Mouse (Mus musculus) limb, embryonic 10.5 days (tissue): ENCODE data around the gene ccdc198. TPM values are rescaled to one million over a fixed set of nuclear protein-coding genes. Genes with fewer than 3 reads are reported as not detected.

ENCODE experiments used
- DNase-seq: peaks from one replicate; pipeline ENCODE4 v3.0.0-alpha.2; 2017; ENCODE audit warnings: low spot score
- H3K27ac ChIP-seq: fragments of 300-500 bp; sonication (generic); 2 replicates; pipeline ENCODE4 v1.5.1; 2016; ENCODE audit warnings: mild to moderate bottlenecking
- H3K27me3 ChIP-seq: fragments of 300-500 bp; sonication (generic); 2 replicates; pipeline ENCODE4 v1.6.1; 2016; ENCODE audit warnings: low read depth, mild to moderate bottlenecking; ENCODE audit not compliant: poor library complexity, severe bottlenecking
- H3K36me3 ChIP-seq: fragments of 300-500 bp; sonication (generic); 2 replicates; pipeline ENCODE4 v1.6.1; 2016; ENCODE audit warnings: mild to moderate bottlenecking, moderate library complexity
- H3K4me1 ChIP-seq: fragments of 300-500 bp; sonication (generic); 2 replicates; pipeline ENCODE4 v1.6.1; 2016
- H3K4me3 ChIP-seq: fragments of 300-500 bp; sonication (generic); 2 replicates; pipeline ENCODE4 v1.5.1; 2016; ENCODE audit warnings: mild to moderate bottlenecking, moderate library complexity
- H3K9me3 ChIP-seq: fragments of 300-500 bp; sonication (generic); replicated peaks from 2 replicates; pipeline ENCODE4 v1.6.1; 2016; ENCODE audit warnings: mild to moderate bottlenecking
- WGBS: fragments of 180-500 bp; shearing (Covaris S2); methylation state at CpG from one replicate; pipeline ENCODE4 v1.1.7; 2016; 5-methylcytosine and 5-hydroxymethylcytosine counted together
- polyA plus RNA-seq: library from polyadenylated mRNA; unstranded; fragments of >200 nt; fragmentation: Nextera tagmentation; extraction: Ambion mirVana; gene quantifications from 2 replicates; pipeline ENCODE4 v1.2.1, GENCODE M21; 2016

Gene ccdc198
- polyA plus RNA-seq, 1 experiment from 2014 or later, result 0.19 TPM

GRCm38 (mm10) chr14:49171867-49172581 is 73.2 kb downstream of the ccdc198 start, which contains the start of gene Naa30:
Gene Naa30 (plus strand): TSS chr14:49172226.
- peak within 1 kb of the TSS; percentile 94 for H3K27ac ChIP-seq
- H3K9me3 ChIP-seq, result no peaks in the 10 kb centered on the region
- peak within 1 kb of the TSS; percentile 98 for H3K4me3 ChIP-seq
- no peaks in the 10 kb centered on the region for H3K27me3 ChIP-seq
- DNase-seq, result peak; percentile 97
- WGBS, result 5% methylated on average over 70 of the region's 86 CpGs
- peaks cover 18% of the 10 kb centered on the region for H3K4me1 ChIP-seq
- peaks cover 18% of the 10 kb centered on the region for H3K36me3 ChIP-seq

GRCm38 (mm10) chr14:49171286-49171685 is 74.0 kb downstream of the ccdc198 start:
- peak overlapping the region; percentile 98 for H3K4me3 ChIP-seq
- H3K9me3 ChIP-seq, result no peaks in the 10 kb centered on the region
- peak; percentile 33 for DNase-seq
- peak overlapping the region; percentile 94 for H3K27ac ChIP-seq
- 35% methylated on average over 8 of the region's 8 CpGs for WGBS
- H3K36me3 ChIP-seq, result peaks cover 17% of the 10 kb centered on the region
- H3K4me1 ChIP-seq, result peaks cover 18% of the 10 kb centered on the region
- H3K27me3 ChIP-seq, result no peaks in the 10 kb centered on the region

Other genes starting within 250 kb of the ccdc198 start
- 23.0 and 25.5 TPM in 2 replicates for gene Ap5m1, start 179.4 kb downstream of the ccdc198 start, polyA plus RNA-seq
- 53.2 and 54.9 TPM in 2 replicates for gene Exoc5, start 178.8 kb downstream of the ccdc198 start, polyA plus RNA-seq
- gene Naa30, start 73.2 kb downstream of the ccdc198 start, polyA plus RNA-seq, result 9.8 and 10.7 TPM in 2 replicates